Mouse (Mus musculus): ENCODE data around the gene Etv6.

Etv6 gene

DNA sequence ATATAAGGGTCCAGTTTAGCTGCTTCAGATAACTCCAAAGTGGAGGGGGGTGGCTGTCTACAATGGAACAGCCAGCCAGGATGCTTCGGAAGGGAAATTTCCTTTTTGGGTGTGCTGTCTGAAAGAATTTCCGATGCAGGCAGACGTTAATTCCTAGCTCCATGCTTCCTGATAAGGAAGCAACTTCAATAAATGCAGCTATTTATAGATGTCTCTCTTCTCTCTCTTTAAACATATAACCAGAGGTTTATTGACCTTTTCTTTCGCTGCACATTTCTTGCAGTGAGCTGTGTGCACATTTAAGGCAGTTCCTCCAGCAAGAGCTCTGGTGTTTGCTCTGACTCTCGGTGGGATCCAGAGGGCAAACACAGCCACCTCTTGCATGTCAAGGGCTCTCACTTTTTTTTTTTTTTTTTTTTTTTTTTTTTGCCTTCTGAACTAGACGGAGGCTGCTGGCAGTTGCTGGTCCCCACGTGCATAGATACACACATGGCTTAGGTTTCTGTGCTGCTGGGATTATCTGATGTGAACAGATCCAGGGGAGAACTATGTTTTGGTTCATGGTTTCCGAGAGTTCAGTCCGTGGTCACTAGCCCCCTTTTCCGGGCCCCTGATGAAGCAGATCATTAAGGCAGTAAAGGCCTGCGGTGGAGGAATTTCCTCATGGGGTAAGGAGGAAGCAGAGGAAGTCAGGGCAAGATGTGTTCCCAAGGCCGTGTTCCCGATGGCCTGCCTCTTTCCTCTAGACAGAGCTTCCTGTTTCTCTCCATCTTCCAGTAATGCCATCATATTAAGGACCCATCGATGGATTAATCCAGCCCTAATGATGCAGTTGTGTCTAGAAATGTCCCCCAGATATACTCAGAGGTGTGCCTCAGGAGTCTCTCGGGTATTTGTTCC is 109.0 kb downstream of the Etv6 start:
- DNase-seq, result no peak

DNA sequence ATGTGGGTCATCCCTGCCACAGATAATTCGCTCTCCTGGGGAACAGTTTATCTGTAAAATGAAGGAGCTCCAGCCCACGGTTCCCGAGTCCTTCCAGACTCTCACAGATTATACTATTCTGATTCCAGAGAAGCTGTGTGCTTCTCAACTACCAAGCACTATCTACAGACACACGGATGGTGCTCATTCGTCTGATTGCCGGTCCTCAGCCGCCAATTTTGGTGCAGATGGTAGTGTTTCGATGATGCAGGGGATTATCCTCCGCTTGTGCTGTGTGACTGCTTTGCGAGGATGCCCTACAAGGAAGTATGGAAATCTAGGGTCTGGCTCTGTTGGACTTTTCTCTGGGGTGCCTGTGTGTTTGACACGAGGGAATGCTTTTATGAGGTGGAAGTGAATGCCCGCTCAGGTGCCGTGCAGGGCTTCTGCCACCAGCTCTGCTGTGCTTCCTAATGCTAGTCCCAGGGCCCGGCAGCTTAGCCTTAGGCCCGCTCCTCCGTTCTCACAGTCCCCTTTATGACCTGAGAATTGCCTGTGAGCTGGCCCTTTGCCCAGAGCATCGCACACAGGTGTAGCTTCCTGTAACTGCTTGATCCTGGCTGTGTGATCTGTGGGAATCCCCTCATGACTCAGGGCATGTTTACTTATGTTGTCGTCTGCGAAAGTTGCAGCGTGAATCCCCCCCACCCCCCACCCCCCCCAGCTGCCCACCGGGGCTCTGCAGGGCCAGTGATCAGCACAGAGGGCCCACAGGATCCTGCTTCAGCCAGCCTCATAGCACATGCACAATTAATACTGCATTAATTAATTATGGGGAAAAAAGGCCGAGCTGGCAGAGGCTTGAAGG is 112.3 kb downstream of the Etv6 start:
- DNase-seq, result no peak

DNA sequence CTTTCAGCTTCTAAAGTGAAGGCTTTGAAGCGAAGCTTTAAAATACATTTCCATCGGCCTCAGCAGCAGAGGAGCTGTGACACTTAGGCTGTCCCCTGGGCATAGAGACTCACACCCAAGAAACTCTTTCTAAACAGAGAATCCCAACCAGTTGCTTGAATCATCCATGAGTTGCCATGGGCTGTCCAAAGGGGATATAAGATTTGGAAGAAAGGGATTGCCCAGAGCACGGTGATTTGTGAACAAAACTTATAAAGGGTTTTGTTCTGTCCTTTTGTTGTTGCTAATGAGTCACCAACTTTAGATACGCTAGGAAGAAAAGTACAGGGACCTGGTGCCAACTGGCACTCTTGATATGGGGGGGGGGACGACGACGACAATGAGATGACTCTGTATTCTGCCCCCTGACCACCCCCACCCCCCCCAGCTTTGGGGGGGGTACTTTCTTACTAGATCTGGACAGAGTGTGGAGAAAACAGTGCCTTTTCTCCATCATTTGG is 113.0 kb downstream of the Etv6 start:
- no peak for DNase-seq

DNA sequence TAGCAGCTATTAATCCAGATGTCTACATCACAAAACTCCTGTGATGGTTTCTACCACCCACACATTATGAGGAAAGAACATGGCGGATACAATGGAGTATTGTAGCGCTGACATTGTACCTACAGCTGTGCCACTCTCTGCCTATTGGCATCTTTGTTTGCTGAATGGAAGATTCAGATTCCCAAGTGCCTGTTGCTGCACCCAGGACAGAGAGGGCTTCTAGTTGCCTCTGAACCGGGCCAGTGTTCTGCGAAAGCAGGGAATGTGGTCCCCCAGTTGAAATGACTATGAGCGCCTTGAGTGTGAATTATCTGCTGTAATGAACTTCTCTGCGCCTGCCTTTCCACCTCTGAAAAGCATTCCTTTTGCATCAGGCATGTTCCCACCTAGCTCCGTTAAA is 114.1 kb downstream of the Etv6 start:
- DNase-seq, result no peak

DNA sequence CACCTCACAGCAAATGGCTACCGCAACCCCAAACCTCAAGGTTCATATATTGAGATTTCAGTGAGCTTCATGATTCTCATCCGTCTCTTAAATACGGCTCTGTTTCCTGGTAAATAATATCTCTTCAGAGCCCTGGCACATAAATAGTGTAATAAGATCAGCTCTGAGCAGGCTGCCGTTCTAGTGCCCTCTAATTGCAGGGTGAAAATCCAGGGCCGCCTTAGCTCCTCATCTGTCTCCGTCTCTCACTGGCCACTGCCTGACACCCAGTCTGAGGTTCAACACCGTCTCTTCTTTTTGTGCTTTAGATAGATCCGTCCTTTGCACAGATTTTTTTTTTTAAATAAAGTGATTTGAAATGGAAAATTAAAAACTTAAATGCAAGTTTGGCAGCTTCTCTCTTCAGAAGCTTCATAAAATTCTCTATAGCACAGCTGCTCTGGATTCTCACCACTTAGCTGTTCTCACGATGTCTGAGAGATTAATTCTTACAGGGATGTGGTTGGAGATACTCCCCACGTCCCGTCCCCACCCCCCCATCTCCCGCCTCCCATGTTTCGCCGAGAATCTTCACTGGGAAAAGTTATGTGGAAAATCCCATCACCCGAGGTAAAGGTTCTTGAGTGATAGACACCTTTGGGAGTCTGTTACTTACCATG is 115.7 kb downstream of the Etv6 start:
- no peak for DNase-seq

DNA sequence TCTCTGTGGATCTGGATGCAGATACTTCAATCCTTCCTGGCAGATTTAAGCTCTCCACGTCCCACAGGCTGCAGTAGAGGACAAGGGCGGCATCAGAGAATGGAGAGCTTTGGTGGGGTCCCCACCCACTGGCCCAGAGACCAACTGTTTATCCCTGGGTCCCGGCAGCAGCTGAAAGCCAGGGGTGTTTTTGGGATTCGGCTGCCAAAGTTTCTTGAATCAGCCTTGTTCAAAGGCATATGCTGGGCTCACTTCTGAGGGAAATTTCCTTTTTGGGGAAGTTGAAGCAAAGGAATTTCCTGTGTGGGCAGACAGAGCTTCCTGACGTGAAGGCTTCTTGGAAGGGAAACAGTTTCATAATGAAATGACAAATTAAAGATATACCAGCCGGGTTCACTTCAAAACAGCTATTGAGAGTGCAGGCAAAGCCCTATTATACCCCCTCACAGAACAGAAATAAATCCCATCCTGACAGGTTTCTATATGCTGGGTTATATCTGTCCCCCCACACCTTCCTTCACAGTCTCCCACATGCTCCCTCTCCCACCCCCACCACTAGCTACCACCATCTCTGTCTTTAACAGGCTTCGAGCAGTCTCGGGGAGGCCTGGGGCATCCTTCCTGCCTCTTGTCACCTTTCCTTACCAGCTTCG is 116.5 kb downstream of the Etv6 start:
- DNase-seq, result no peak

DNA sequence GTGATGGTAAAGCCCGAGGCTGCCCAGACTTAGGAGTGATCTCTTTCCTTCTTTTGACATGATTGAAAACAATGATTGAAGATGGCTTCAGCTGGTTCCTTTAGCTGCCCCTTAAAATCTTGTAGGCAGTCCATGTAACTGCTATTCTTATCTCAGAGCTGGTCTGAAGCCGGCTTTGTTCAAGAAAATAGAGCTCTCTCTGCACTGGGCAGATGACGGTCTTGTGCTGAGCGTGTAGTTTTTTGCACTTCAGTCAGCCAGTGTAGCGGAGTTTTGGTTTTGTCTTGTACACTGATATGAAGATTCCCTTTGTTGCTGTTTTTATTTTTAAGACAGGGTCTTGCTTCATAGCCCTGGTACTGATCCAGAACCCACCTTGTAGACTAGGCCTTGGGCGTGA is 117.0 kb downstream of the Etv6 start:
- DNase-seq, result no peak

DNA sequence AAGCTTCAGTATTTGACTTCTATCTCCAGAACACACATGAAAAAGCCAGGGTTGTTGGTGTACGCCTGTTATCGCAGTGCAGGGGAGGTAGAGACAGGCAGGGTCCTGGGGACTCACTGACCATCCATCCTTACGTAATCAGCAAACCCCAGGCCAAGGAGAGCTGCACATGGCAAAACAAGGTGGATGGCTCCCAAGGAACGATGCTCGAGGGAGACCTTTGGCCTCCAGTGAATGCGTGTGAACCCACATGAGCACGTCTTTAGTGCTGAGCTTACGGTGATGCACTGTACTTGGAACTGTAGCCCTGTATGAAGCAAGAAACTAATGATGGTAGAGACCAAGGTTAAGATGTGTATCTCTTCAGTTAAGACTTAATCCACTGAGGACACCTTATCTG is 119.2 kb downstream of the Etv6 start:
- DNase-seq, result no peak

DNA sequence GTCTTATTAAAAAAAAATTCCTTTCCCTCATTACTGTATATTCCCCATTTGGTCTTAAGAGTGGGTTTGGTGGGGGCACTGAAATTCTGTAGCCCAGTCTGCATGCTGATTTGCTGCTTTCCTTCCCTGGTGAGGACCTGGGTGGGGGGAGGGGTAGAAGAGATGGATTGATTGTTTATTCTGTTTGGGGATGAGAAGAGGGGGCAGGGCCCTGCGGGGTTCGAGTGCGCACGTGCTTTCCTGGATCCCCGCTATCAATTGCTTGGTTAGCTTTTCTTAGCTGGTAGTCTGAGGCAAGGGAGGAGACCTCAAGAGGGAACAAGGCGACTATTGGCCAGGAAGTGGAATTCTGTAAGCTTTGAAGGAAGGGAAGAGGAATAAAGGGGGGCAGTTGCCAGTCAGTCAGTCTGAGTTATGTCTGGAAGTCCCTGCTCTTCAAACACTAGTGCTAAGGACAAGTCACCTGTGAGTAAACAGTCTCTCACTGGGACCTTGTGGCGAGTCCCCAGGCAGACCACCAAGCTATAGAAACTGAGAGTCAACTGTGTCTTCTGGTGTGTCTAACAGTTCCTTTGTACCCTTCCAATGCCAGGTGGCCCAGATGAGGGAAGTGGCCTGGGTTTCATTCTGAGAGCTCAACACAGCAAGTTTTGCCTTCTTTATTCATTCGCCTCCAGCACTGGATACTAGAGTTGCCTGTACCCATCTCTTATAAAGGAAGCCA is 120.6 kb downstream of the Etv6 start:
- no peak for DNase-seq

DNA sequence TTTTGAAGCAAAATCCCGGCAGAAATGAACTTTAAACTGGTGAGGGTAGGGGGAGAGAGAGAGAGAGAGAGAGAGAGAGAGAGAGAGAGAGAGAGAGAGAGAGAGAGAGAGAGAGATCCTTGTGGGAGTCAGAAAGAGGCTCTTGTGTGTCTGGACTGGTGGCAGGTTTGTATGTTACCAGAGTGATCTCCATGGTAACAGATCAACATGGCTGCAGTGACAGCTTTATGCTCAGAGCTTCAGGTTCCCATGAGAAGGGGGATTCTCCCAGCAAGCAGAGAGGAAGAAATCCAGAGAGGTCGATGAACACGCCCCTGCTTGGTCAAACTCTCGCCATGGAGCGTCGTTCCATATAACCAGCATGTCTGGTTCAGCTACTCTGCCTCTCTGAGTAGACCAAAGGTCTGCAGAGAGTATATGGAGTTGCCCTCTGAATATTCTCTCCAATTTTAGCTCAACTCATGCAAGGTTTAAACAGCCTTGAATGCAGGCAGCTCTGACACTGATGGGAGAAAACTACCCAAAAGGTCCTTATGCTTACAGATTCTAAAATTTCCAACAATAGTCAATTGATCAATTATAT is 122.1 kb downstream of the Etv6 start:
- DNase-seq, result peak; percentile 48

DNA sequence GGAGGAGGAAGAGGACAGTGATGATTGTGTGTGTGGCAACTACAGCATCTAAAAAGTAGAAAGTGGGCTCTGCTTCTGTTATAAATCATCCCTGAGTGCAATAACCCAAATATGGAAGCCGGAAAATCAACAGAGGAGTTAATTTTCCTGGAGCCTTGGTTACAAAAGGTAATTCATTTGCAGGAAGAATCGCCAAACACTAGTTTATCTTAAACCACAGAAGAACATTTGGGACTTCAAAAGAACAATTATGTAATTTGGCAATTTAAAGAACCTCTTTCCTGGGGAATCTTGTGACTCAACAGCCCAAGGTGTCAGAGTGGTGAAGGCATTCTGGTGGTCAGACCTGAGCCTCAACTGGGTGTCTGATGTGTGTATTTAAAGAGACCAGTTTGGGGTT is 122.7 kb downstream of the Etv6 start:
- no peak for DNase-seq

DNA sequence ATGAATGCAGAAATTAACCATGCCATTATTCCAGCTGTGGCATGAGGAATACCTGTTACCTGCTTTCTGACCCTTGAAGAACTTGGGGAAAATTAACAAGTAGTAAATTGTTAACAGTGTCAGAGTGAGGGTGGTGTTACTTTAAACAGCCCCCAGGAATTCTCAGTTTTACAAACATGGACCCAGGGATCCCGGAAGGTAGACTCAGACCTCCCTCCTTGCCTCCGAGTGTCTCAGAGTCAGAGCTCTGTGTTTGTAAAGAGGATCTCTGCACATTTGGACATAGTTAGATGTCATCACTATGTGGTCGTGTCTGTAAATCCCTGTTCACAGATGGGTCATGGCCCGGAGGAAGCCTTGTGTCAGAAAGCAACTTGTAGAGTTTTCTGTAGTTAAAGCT is 124.2 kb downstream of the Etv6 start:
- no peak for DNase-seq

DNA sequence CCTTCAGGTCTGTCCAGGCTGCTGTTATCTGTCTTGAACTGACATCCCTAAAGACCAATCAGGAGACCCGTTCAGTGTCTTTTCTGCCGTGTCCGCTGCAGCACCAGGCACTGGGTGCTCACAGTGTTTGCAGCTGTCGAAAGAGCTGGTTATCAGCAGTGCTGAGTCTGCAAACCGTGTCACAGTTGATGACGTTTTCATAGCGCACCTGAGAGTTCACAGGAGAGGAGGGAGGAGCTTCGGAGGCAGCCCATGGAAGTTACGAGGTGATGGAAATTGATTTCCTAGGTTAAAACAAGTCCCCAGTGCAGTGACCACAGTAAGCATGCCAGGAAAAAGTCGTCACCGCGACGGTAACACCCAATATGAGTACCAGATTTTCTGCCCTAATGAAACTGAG is 125.5 kb downstream of the Etv6 start:
- DNase-seq, result no peak

DNA sequence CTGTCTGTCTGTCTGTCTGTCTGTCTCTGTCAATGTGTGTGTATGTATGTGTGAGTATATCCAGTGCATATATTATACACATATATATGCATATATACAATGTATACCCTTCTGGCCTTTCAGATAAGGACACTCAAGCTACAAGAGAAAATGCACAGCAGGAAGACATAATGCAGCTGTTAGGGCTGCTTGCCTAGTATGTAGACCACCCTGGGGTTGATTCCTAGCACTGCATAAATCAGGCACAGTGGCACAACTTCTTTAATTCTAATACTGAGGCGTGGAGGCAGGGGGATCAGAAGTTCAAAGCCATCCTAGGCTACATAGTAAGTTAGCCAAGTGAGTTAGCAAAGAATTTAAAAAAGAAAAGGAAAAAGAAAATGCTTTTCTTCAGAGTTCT is 127.8 kb downstream of the Etv6 start:
- no peak for DNase-seq

DNA sequence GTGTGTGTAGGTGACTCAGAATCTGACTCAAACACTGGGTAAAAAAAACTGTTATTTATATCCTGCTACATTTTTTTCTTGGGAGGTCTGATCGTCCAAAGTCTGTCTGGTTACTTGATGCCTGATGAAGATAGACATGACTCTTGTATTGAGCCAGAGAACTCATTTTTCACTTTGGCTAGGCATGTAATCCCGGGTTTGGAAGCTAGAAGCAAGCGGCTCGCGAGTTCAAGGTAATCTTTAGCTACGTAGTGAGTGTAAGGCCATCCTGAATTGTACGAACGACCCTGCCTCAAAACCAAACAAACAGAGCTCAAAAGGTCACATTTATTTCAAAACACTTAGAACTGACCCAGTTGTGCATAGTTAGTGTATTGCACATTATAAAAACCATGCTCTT is 128.9 kb downstream of the Etv6 start:
- no peak for DNase-seq

DNA sequence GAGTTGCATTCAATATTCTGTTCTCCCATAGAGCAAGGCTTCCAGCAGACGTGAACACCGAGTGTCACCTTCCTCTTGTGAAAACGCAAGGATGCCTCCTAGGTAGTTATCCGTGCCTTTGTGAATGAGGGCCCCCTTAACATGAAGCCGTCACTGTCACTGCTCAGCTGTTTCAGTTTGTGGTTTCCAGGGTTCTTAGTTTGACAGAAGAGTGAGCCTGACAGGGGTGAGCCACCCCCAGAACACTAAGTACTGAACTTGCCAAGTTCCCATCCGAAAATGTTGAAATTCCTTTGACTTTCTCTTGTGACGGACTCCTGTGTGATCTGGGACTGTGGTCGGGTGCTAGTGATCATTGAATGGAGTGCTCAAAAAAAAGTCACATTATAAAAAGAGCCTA is 129.5 kb downstream of the Etv6 start:
- DNase-seq, result no peak

DNA sequence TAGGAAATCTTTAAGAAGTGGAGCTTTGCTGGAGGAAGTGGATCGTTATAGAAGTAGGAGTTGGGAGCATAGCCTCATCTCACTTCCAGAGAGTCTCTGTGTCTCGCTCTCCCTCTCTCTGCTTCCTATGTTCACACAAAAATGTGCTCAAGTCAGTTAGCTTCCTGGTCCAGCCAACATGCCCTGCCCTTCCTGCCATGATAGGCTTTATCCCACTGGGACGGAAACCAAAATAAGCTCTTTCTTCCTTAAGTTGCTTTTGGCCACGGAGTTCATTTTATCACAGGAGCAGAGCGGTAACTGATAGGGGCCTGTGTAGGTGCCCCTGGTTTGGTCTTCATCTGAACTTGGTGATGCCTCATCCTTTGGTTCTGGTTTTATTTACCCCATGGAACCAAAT is 132.5 kb downstream of the Etv6 start:
- DNase-seq, result no peak

DNA sequence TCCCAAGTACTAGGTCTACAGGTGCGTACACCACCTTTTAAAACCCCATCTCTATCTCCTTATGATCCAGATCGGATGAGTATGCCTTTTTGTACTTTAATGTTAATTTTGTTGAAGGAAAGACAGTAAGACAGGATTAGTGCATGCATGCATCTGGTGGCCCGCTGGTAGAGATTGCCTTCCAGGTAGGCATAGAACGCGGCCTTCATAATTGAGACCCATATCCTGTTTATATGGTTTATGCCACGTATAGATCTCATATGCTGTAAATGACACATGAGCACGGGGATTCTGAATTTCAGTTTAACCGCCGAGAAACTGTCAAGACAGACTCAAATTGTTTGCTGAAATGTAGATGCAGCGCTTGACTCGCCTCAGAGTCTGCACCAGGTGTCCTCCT is 133.3 kb downstream of the Etv6 start:
- DNase-seq, result no peak

DNA sequence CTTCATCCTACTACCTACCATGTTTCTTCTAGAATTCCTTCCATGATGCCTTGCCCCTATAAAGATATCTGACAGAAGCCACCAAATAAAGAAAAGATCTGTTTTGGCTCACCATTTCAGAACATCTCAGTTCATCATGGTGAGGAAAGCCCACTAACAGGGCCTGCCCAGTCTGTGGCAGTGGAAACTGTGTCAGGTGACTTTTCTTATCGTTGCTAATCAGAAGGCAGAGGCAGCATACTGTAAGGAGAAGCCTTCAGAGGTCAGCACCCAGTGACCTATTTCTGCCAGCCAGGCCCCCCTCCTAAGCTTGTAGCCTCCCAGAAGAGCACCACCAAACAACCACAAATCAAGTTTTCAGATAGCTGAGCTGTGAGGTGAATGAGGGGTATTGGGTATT is 135.7 kb downstream of the Etv6 start:
- no peak for DNase-seq

DNA sequence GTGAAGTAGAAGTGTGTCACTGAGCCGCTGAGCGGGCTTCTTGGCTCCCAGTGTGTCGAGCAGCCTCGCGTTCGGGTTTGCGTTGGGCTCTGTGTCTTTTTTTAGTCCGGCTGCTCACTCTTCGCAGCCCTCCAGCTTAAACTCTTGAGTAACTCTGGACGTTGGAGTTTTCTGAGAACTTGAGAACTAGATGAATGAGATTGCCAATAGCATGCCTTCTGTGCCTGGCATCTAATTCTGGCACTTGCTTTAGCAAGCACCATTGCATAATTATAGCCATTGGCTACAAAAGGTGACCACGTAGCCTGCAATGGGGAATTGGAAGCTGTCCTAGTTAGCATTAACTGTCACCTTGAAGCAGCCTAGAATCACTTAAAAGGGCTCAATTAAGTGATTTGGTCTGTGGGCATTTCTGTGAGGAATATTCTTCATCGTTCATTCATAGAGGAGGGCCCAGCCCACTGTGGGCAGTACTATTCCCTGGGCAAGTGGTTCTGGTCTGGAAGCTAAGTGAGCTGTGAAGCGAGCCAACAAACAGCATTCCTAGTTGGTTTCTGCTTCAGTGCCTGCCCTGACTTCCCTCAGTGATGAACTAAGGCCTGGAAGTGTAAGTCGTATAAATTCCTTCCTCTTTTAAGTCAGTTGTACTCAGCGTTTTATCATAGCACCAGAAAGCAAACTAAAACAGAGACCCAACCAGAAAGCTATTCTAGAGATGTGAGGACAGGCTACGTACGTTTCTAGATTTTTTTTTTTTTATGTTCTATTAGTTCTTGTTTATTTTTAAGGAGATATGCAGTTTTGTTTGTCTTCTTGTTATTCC is 136.6 kb downstream of the Etv6 start:
- no peak for DNase-seq

DNA sequence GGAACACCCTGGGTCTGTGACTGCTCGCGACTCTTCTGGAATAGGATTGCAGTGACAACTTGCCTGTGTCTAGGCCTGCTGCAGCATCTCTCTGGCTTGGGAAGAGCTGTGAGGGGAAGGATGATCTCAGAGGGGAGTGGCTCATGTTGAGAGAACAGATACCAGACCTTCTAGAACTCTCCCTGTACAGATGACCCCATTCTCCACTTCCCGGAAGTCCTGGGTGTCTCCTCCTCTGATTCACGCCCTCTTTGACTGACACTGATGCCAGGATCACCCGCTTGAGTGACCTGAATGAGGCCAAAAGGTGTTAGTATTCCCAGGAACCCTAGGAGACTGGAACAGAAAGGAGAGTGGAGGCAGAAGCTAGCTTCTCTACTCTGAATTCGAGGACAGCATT is 137.9 kb downstream of the Etv6 start:
- DNase-seq, result no peak

Data from embryo, embryonic 11 days (tissue).